Comparison of ENCODE assay signal across 18 mouse cellular contexts in the genomic region with DNA sequence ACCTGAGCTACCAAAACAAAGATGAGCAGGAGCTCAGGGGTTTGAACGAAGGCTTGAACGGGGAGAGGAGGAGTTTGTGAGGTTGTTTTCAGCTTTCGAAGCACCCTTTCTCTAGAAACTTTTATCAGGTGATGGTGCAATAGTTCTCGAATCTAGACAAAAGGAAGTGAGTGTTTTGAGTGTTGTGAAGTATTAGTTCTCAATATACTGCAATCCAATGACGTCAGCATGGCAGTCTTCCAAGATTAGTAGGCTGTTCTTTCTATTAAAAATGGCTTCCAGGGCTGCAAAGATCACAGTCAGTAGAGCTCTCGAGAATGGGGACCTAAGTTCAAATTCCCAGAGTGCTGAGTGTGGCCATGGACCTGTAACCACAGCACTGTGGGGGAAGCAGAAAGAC. TPM values are rescaled to one million over a fixed set of nuclear protein-coding genes. Genes with fewer than 3 reads are reported as not detected.
A peak's percentile ranks its signal among the peaks of the same experiment; 100 is the strongest.
DNase-seq lines count a peak whose midpoint lies in the region; ATAC-seq lines count a peak whose summit lies in the region.
"Had no signal": no experiment of that assay in that cellular context is flagged by ENCODE, and none has a peak within 500 bp of the region (broad histone marks: within the 10 kb centered on the region; RNA-seq: fewer than 3 reads in every experiment).

No protein-coding gene starts in this region.

- H3K9me3 ChIP-seq in heart, embryonic 11.5 days (replicated peaks; ENCODE audit: control insufficient read depth, low read length), result no peaks in the 10 kb centered on the region
- no peaks in the 10 kb centered on the region for H3K9me3 ChIP-seq in hindbrain, embryonic 10.5 days
- H3K9me3 ChIP-seq: lung, embryonic 15.5 days; midbrain, embryonic 13.5 days had no signal

- no peak overlapping the region for H3K9ac ChIP-seq in heart, embryonic 11.5 days (ENCODE audit: low read depth, low read length)
- H3K9ac ChIP-seq: forebrain, postnatal 0 days; lung, embryonic 15.5 days; midbrain, embryonic 13.5 days had no signal

- no peaks in the 10 kb centered on the region for H3K36me3 ChIP-seq in heart, embryonic 11.5 days (ENCODE audit: control insufficient read depth, insufficient read depth, low read length)
- no peaks in the 10 kb centered on the region for H3K36me3 ChIP-seq in hindbrain, embryonic 10.5 days
- H3K36me3 ChIP-seq: lung, embryonic 15.5 days; midbrain, embryonic 13.5 days had no signal

- H3K4me3 ChIP-seq in heart, embryonic 11.5 days (ENCODE audit: low read depth, low read length), result no peak overlapping the region
- no peak overlapping the region for H3K4me3 ChIP-seq in hindbrain, embryonic 10.5 days
- H3K4me3 ChIP-seq: lung, embryonic 15.5 days; midbrain, embryonic 13.5 days had no signal

- intact Hi-C loops in left cerebral cortex, postnatal 10 days (cut with DNase I), result no loop called here

- ATAC-seq in CD4-positive, CD25-positive, alpha-beta regulatory T cell, adult 4 months, result no peak
- ATAC-seq in heart, embryonic 11.5 days (replicated peaks; ENCODE audit: insufficient number of reproducible peaks, low FRiP score, low TSS enrichment), result no peak
- ATAC-seq in megakaryocyte, adult 5-6 weeks (ENCODE audit: poor library complexity, severe bottlenecking), result peak; percentile 67
- ATAC-seq: forebrain, postnatal 0 days; hindbrain, embryonic 16.5 days; midbrain, embryonic 13.5 days had no signal

- H3K27ac ChIP-seq in heart, embryonic 11.5 days (ENCODE audit: low read depth, low read length), result no peak overlapping the region
- no peak overlapping the region for H3K27ac ChIP-seq in hindbrain, embryonic 10.5 days
- H3K27ac ChIP-seq: lung, embryonic 15.5 days; midbrain, embryonic 13.5 days had no signal

- no peak overlapping the region for H3K4me2 ChIP-seq in heart, embryonic 11.5 days
- H3K4me2 ChIP-seq: midbrain, embryonic 13.5 days had no signal

- H3K4me1 ChIP-seq in heart, embryonic 11.5 days (ENCODE audit: control insufficient read depth, insufficient read depth, low read length), result no peaks in the 10 kb centered on the region
- H3K4me1 ChIP-seq in hindbrain, embryonic 10.5 days (replicated peaks), result peaks cover 6% of the 10 kb centered on the region
- H3K4me1 ChIP-seq: midbrain, embryonic 13.5 days had no signal

- 71% methylated on average over 6 of the region's 6 CpGs for WGBS in heart, embryonic 11.5 days (ENCODE audit: insufficient replicate concordance)
- WGBS in hindbrain, embryonic 10.5 days, result 89% methylated on average over 6 of the region's 6 CpGs

- no peaks in the 10 kb centered on the region for H3K27me3 ChIP-seq in heart, embryonic 11.5 days (ENCODE audit: control insufficient read depth, insufficient read depth, low read length)
- H3K27me3 ChIP-seq in hindbrain, embryonic 10.5 days (ENCODE audit: insufficient read depth, poor library complexity, severe bottlenecking), result no peaks in the 10 kb centered on the region
- H3K27me3 ChIP-seq: lung, embryonic 15.5 days; midbrain, embryonic 13.5 days had no signal

- DNase-seq in CD4-positive, CD25-positive, alpha-beta regulatory T cell, adult 2 months (ENCODE audit: low read depth, low spot score), result peak; percentile 33
- peak; percentile 42 for DNase-seq in heart, postnatal 4 days
- peak; percentile 26 to 76 for DNase-seq in lung, adult 18-20 months
- DNase-seq in hindbrain, embryonic 10.5 days (ENCODE audit: low spot score), result no peak
- no peak for DNase-seq in left cerebral cortex, postnatal 10 days (ENCODE audit: extremely low spot score in 1 of 2, low spot score in 2 of 2)
- DNase-seq: adrenal gland, postnatal 10 days; cerebellum, adult 2 months; forebrain, postnatal 0 days; gastrocnemius, postnatal 10 days; kidney, adult 2 months; kidney, postnatal 4 days; right cerebral cortex, postnatal 14 days had no signal

RNA-seq across cellular contexts. Expression of a gene that starts 35.8 kb away (rescaled TPM):
- under 1 TPM; 0.18 to 0.26 TPM for polyA plus RNA-seq in CD4-positive, CD25-positive, alpha-beta regulatory T cell, adult 4 months (2017; shearing (Covaris generic))
- 10 to 100 TPM; 13.3 to 15.6 TPM for total RNA-seq in heart, postnatal 4 days (2021)
- polyA plus RNA-seq in heart, embryonic 11.5 days (2014; fragmentation: Nextera tagmentation; extraction: Ambion mirVana), result 11.2 and 12.0 TPM in 2 replicates
- not detected in 2 replicates for total RNA-seq in megakaryocyte, adult 5-6 weeks (2015)
- total RNA-seq in megakaryocyte, adult 5-6 weeks (2017), result 0.15 TPM in 1 of 2 replicates, not detected in the other
- 3.4 and 4.2 TPM in 2 replicates for polyA plus RNA-seq in hindbrain, embryonic 10.5 days (2016; fragmentation: Nextera tagmentation; extraction: Ambion mirVana)
- total RNA-seq in left cerebral cortex, postnatal 10 days (2021), result 1 to 10 TPM; 2.2 to 3.6 TPM

RNA-seq across cellular contexts. Expression of a gene that starts 47.1 kb away (rescaled TPM):
- polyA plus RNA-seq in CD4-positive, CD25-positive, alpha-beta regulatory T cell, adult 4 months (2017; shearing (Covaris generic)), result not detected
- 10 to 100 TPM in 1 of 2 experiments, 1 to 10 TPM in 1; 9.9 to 12.2 TPM for total RNA-seq in heart, postnatal 4 days (2021)
- 6.7 and 8.8 TPM in 2 replicates for polyA plus RNA-seq in heart, embryonic 11.5 days (2014; fragmentation: Nextera tagmentation; extraction: Ambion mirVana)
- 0.18 and 1.2 TPM in 2 replicates for total RNA-seq in megakaryocyte, adult 5-6 weeks (2015)
- not detected in 2 replicates for total RNA-seq in megakaryocyte, adult 5-6 weeks (2017)
- 2.4 and 2.6 TPM in 2 replicates for polyA plus RNA-seq in hindbrain, embryonic 10.5 days (2016; fragmentation: Nextera tagmentation; extraction: Ambion mirVana)
- total RNA-seq in left cerebral cortex, postnatal 10 days (2021), result under 1 TPM; 0.58 to 0.75 TPM

Comparison
In these comparisons a context has a peak if more than half of its experiments do, and no peak if none do; other contexts are left out.
1. DNase-seq: peak in CD4-positive, CD25-positive, alpha-beta regulatory T cell, adult 2 months (single experiment), heart, postnatal 4 days (single experiment) and lung, adult 18-20 months (2 of 2); none in hindbrain, embryonic 10.5 days (single experiment) and left cerebral cortex, postnatal 10 days (0 of 2).
2. RNA of a gene that starts 47.1 kb away (total RNA-seq): 9.9 to 12.2 TPM in heart, postnatal 4 days; 0.18 to 1.2 TPM in megakaryocyte, adult 5-6 weeks and 0.58 to 0.75 TPM in left cerebral cortex, postnatal 10 days; every median in the first group is over 4 times any median in the second.